ENCODE assay signal across 8 mouse cellular contexts in genomic region chr2:181600226-181600758, GRCm38 (mm10). TPM values are rescaled to one million over a fixed set of nuclear protein-coding genes. Genes with fewer than 3 reads are reported as not detected.
A peak's percentile ranks its signal among the peaks of the same experiment; 100 is the strongest.
DNase-seq lines count a peak whose midpoint lies in the region; ATAC-seq and TF ChIP-seq lines count a peak whose summit lies in the region.

No protein-coding gene starts in this region.

- H3K9ac ChIP-seq in kidney, postnatal 0 days (ENCODE audit: low read depth, low read length) = peak overlapping the region; percentile 91; the same call in 1 of the 2 replicates
- H3K9ac ChIP-seq in hindbrain, embryonic 11.5 days (ENCODE audit: low read depth, low read length) = no peak overlapping the region; the same call in 1 of the 2 replicates
- H3K9ac ChIP-seq in midbrain, embryonic 13.5 days (replicated peaks) = peak overlapping the region; percentile 94; the same call in 1 of the 2 replicates

- TF ChIP-seq CTCF in kidney, postnatal 0 days (IDR thresholded peaks at IDR 0.05; ENCODE audit: low read depth) = no peak
- TF ChIP-seq CTCF in cortical plate, adult 2 months (IDR thresholded peaks at IDR 0.05; ENCODE audit: extremely low read depth, insufficient read depth, low read length) = no peak

- no peaks in the 10 kb centered on the region for H3K27me3 ChIP-seq in kidney, postnatal 0 days (ENCODE audit: insufficient read depth, low read length)
- H3K27me3 ChIP-seq in hindbrain, embryonic 11.5 days (ENCODE audit: control insufficient read depth, insufficient read depth, low read length) = no peaks in the 10 kb centered on the region
- no peaks in the 10 kb centered on the region for H3K27me3 ChIP-seq in midbrain, embryonic 13.5 days

- no peak for ATAC-seq in kidney, postnatal 0 days (replicated peaks; ENCODE audit: low FRiP score, low read depth)
- ATAC-seq in hindbrain, embryonic 11.5 days (ENCODE audit: low FRiP score) = no peak
- no peak for ATAC-seq in midbrain, embryonic 13.5 days

- H3K36me3 ChIP-seq in kidney, postnatal 0 days (ENCODE audit: insufficient read depth, low read length) = no peaks in the 10 kb centered on the region
- no peaks in the 10 kb centered on the region for H3K36me3 ChIP-seq in hindbrain, embryonic 11.5 days (ENCODE audit: control insufficient read depth, insufficient read depth, low read length)
- H3K36me3 ChIP-seq in midbrain, embryonic 13.5 days = peaks cover 15% of the 10 kb centered on the region

- H3K27ac ChIP-seq in kidney, postnatal 0 days = peak overlapping the region; percentile 89
- peak overlapping the region; percentile 77; the same call in 1 of the 2 replicates for H3K27ac ChIP-seq in cortical plate, adult 2 months (ENCODE audit: insufficient read depth, low read length)
- H3K27ac ChIP-seq in hindbrain, embryonic 11.5 days (ENCODE audit: low read depth, low read length) = peak overlapping the region; percentile 17; the same call in 1 of the 2 replicates
- 0 out of 2 replicates have a peak overlapping the region, but pooled peaks have one; percentile 84 for H3K27ac ChIP-seq in midbrain, embryonic 13.5 days

- no peaks in the 10 kb centered on the region for H3K9me3 ChIP-seq in kidney, postnatal 0 days (replicated peaks; ENCODE audit: low read length)
- H3K9me3 ChIP-seq in hindbrain, embryonic 11.5 days (ENCODE audit: control insufficient read depth, low read length) = no peaks in the 10 kb centered on the region
- H3K9me3 ChIP-seq in midbrain, embryonic 13.5 days = no peaks in the 10 kb centered on the region

- 46% methylated on average over 6 of the region's 6 CpGs for WGBS in kidney, postnatal 0 days
- WGBS in hindbrain, embryonic 11.5 days = 74% methylated on average over 6 of the region's 6 CpGs
- WGBS in midbrain, embryonic 13.5 days = 68% methylated on average over 6 of the region's 6 CpGs

- peak overlapping the region; percentile 89 for H3K4me3 ChIP-seq in kidney, postnatal 0 days (replicated peaks; ENCODE audit: low read depth, low read length)
- peak overlapping the region; percentile 72; the same call in 1 of the 2 replicates for H3K4me3 ChIP-seq in cortical plate, adult 2 months (ENCODE audit: insufficient read depth, low read length)
- H3K4me3 ChIP-seq in hindbrain, embryonic 11.5 days (ENCODE audit: low read depth, low read length) = peak overlapping the region; percentile 58
- H3K4me3 ChIP-seq in midbrain, embryonic 13.5 days (replicated peaks) = peak overlapping the region; percentile 90

- peaks cover 13% of the 10 kb centered on the region for H3K4me1 ChIP-seq in kidney, postnatal 0 days (replicated peaks; ENCODE audit: insufficient read depth, low read length)
- peaks cover 2% of the 10 kb centered on the region; the same call in 1 of the 2 replicates for H3K4me1 ChIP-seq in cortical plate, adult 2 months (ENCODE audit: control insufficient read depth, insufficient read depth, low read length)
- peaks cover 10% of the 10 kb centered on the region; the same call in 1 of the 2 replicates for H3K4me1 ChIP-seq in hindbrain, embryonic 11.5 days (replicated peaks; ENCODE audit: control insufficient read depth, insufficient read depth, low read length)
- H3K4me1 ChIP-seq in midbrain, embryonic 13.5 days (replicated peaks) = peaks cover 49% of the 10 kb centered on the region

- no peak for DNase-seq in kidney, postnatal 0 days (ENCODE audit: low spot score)
- no peak for DNase-seq in kidney, adult 11 months
- DNase-seq in hindbrain, embryonic 11.5 days (ENCODE audit: low spot score) = no peak
- DNase-seq in right cerebral cortex, postnatal 25 days = no peak
- no peak for DNase-seq in cerebellum, adult 11 months
- no peak for DNase-seq in spleen, adult 18-20 months

- H3K4me2 ChIP-seq in kidney, postnatal 0 days (ENCODE audit: low read length) = peak overlapping the region; percentile 84
- H3K4me2 ChIP-seq in hindbrain, embryonic 11.5 days (replicated peaks; ENCODE audit: low read depth, low read length) = peak overlapping the region; percentile 69
- H3K4me2 ChIP-seq in midbrain, embryonic 13.5 days (replicated peaks) = peak overlapping the region; percentile 82

- 0 out of 2 replicates have a peak, but pooled peaks have one; percentile 13 for TF ChIP-seq POLR2A in cortical plate, adult 2 months (IDR thresholded peaks at IDR 0.05; ENCODE audit: extremely low read depth, insufficient read depth, low read length)

RNA-seq across cellular contexts. Expression of gene Samd10, which starts 1.3 kb away (rescaled TPM):
- 26.9 and 27.4 TPM in 2 replicates for polyA plus RNA-seq in kidney, postnatal 0 days (2015; fragmentation: Nextera tagmentation; extraction: Ambion mirVana)
- polyA plus RNA-seq in cortical plate, adult 2 months (2012; rRNA removed) = 38.6 and 40.9 TPM in 2 replicates
- 75.9 and 77.7 TPM in 2 replicates for polyA plus RNA-seq in hindbrain, embryonic 11.5 days (2014; fragmentation: Nextera tagmentation; extraction: Ambion mirVana)
- 171 and 176 TPM in 2 replicates for polyA plus RNA-seq in midbrain, embryonic 13.5 days (2015; fragmentation: Nextera tagmentation; extraction: Ambion mirVana)

RNA-seq across cellular contexts. Expression of gene Zfp512b, which starts 7.7 kb away (rescaled TPM):
- polyA plus RNA-seq in kidney, postnatal 0 days (2015; fragmentation: Nextera tagmentation; extraction: Ambion mirVana) = 30.0 and 30.3 TPM in 2 replicates
- polyA plus RNA-seq in cortical plate, adult 2 months (2012; rRNA removed) = 64.1 and 76.1 TPM in 2 replicates
- polyA plus RNA-seq in hindbrain, embryonic 11.5 days (2014; fragmentation: Nextera tagmentation; extraction: Ambion mirVana) = 25.4 and 30.8 TPM in 2 replicates
- 68.1 and 70.2 TPM in 2 replicates for polyA plus RNA-seq in midbrain, embryonic 13.5 days (2015; fragmentation: Nextera tagmentation; extraction: Ambion mirVana)

RNA-seq across cellular contexts. Expression of gene Prpf6, which starts 8.6 kb away (rescaled TPM):
- 46.3 and 52.2 TPM in 2 replicates for polyA plus RNA-seq in kidney, postnatal 0 days (2015; fragmentation: Nextera tagmentation; extraction: Ambion mirVana)
- polyA plus RNA-seq in cortical plate, adult 2 months (2012; rRNA removed) = 34.7 and 35.6 TPM in 2 replicates
- 66.5 and 78.1 TPM in 2 replicates for polyA plus RNA-seq in hindbrain, embryonic 11.5 days (2014; fragmentation: Nextera tagmentation; extraction: Ambion mirVana)
- polyA plus RNA-seq in midbrain, embryonic 13.5 days (2015; fragmentation: Nextera tagmentation; extraction: Ambion mirVana) = 71.7 and 72.8 TPM in 2 replicates

RNA-seq across cellular contexts. Expression of gene Uckl1, which starts 15.6 kb away (rescaled TPM):
- polyA plus RNA-seq in kidney, postnatal 0 days (2015; fragmentation: Nextera tagmentation; extraction: Ambion mirVana) = 45.6 and 46.5 TPM in 2 replicates
- polyA plus RNA-seq in cortical plate, adult 2 months (2012; rRNA removed) = 120 and 138 TPM in 2 replicates
- polyA plus RNA-seq in hindbrain, embryonic 11.5 days (2014; fragmentation: Nextera tagmentation; extraction: Ambion mirVana) = 54.1 and 57.7 TPM in 2 replicates
- 71.2 and 82.5 TPM in 2 replicates for polyA plus RNA-seq in midbrain, embryonic 13.5 days (2015; fragmentation: Nextera tagmentation; extraction: Ambion mirVana)

RNA-seq across cellular contexts. Expression of gene Gm29797, which starts 56.5 kb away (rescaled TPM):
- not detected in 2 replicates for polyA plus RNA-seq in kidney, postnatal 0 days (2015; fragmentation: Nextera tagmentation; extraction: Ambion mirVana)
- polyA plus RNA-seq in cortical plate, adult 2 months (2012; rRNA removed) = 0.21 TPM in 1 of 2 replicates, not detected in the other
- 0.35 TPM in 1 of 2 replicates, not detected in the other for polyA plus RNA-seq in hindbrain, embryonic 11.5 days (2014; fragmentation: Nextera tagmentation; extraction: Ambion mirVana)
- polyA plus RNA-seq in midbrain, embryonic 13.5 days (2015; fragmentation: Nextera tagmentation; extraction: Ambion mirVana) = not detected in 2 replicates

Comparison
In these comparisons a context has a peak if more than half of its experiments do, and no peak if none do; other contexts are left out.
1. H3K27ac ChIP-seq: peak in every context shown above with its lines; median percentile 89 in kidney, postnatal 0 days; 84 in midbrain, embryonic 13.5 days; 77 in cortical plate, adult 2 months; 17 in hindbrain, embryonic 11.5 days.